Mouse (Mus musculus) CH12.LX (cell line): ENCODE measurements around the gene Hrh2.

Experiments
- CHD2 ChIP-seq: IDR thresholded peaks from 2 replicates; pipeline ENCODE4 v1.6.1; 2011; ENCODE audit warnings: low read length, improper control_type of control experiment
- CTCF ChIP-seq, 2 experiments: IDR thresholded peaks in 1 of 2; conservative IDR thresholded peaks in 1 of 2; 2 replicates each; pipeline ENCODE4 v1.5.1; 2011 to 2012; ENCODE audit warnings: low read depth in 2 of 2, low read length in 2 of 2, improper control_type of control experiment in 1 of 2, inconsistent platforms in 1 of 2, mild to moderate bottlenecking in 1 of 2, moderate library complexity in 1 of 2
- E2F4 ChIP-seq: IDR thresholded peaks from 2 replicates; pipeline ENCODE4 v1.6.1; 2011; ENCODE audit warnings: low read depth, low read length, improper control_type of control experiment; ENCODE audit not compliant: insufficient replicate concordance
- EP300 ChIP-seq: IDR thresholded peaks from 2 replicates; pipeline ENCODE4 v1.6.1; 2011; ENCODE audit warnings: low read length, improper control_type of control experiment
- HCFC1 ChIP-seq: IDR thresholded peaks from 2 replicates; pipeline ENCODE4 v1.6.1; 2012; ENCODE audit warnings: low read depth, mild to moderate bottlenecking, inconsistent platforms, low read length, improper control_type of control experiment
- MAFK ChIP-seq: IDR thresholded peaks from 2 replicates; pipeline ENCODE4 v1.6.1; 2011; ENCODE audit warnings: low read length, improper control_type of control experiment; ENCODE audit not compliant: insufficient replicate concordance
- POLR2A ChIP-seq: IDR thresholded peaks from 2 replicates; pipeline ENCODE4 v1.6.1; 2011; ENCODE audit warnings: low read depth, mild to moderate bottlenecking, improper control_type of control experiment, low read length
- RCOR1 ChIP-seq: conservative IDR thresholded peaks from 2 replicates; pipeline ENCODE4 v1.6.1; 2012; ENCODE audit warnings: low read depth, mild to moderate bottlenecking, inconsistent platforms, low read length, improper control_type of control experiment
- SIN3A ChIP-seq: IDR thresholded peaks from 2 replicates; pipeline ENCODE4 v1.6.1; 2012; ENCODE audit warnings: low read length, improper control_type of control experiment, inconsistent platforms
- TBP ChIP-seq: conservative IDR thresholded peaks from 2 replicates; pipeline ENCODE4 v1.6.1; 2011; ENCODE audit warnings: low read depth, low read length, improper control_type of control experiment
- USF2 ChIP-seq: conservative IDR thresholded peaks from 2 replicates; pipeline ENCODE4 v1.6.1; 2011; ENCODE audit warnings: low read depth, low read length, improper control_type of control experiment
- ZC3H11A ChIP-seq: IDR thresholded peaks from 2 replicates; pipeline ENCODE4 v1.6.1; 2012; ENCODE audit warnings: low read depth, mild to moderate bottlenecking, inconsistent platforms, low read length, improper control_type of control experiment
- ZNF384 ChIP-seq: IDR thresholded peaks from 2 replicates; pipeline ENCODE4 v1.6.1; 2012; ENCODE audit warnings: low read depth, low read length, improper control_type of control experiment, inconsistent platforms

DNA sequence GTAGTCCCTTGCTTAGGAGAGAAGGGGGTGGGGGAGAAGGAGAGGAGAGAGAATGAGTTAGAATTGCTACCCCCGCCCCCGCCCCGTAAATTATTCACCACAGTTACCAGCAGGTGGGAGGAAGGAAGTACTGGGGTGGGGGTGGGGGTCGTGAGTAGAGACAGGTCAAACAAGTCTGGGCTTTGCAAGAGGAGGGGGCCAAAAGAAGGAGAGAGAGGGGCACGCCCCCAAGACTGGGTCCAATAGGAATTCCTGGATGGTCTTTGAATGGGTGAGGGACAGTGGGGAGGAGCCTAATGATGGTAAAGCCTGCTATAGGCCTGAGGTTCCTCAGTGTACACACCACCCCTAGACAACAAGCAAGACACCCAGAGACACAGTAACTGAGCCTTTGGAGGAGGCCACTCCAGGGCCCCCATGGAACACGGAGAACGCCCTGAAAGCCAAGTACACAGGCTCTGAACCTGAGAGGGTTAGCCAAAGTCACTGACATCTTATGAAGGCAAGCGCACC, 66.4 kb downstream of the Hrh2 start:
- TF ChIP-seq CTCF (conservative IDR thresholded peaks at IDR 0.05 in 1 of 2, IDR thresholded peaks at IDR 0.05 in 1 of 2; ENCODE audit: low read depth in 2 of 2, low read length in 2 of 2) (no peak), POLR2A (no peak), MAFK (no peak), ZC3H11A (no peak), EP300 (no peak), USF2 (no peak), RCOR1 (no peak), TBP (no peak), HCFC1 (no peak), E2F4 (no peak), SIN3A (no peak), ZNF384 (no peak), CHD2 (no peak)
